Mouse (Mus musculus) mesoderm, embryonic 11.5 days (tissue): ENCODE data around the gene Papola.

Experiments
- DNase-seq: peaks from one replicate; pipeline ENCODE4 v3.0.0-alpha.2; 2012; ENCODE audit warnings: low read depth, low spot score

Gene Papola

DNA sequence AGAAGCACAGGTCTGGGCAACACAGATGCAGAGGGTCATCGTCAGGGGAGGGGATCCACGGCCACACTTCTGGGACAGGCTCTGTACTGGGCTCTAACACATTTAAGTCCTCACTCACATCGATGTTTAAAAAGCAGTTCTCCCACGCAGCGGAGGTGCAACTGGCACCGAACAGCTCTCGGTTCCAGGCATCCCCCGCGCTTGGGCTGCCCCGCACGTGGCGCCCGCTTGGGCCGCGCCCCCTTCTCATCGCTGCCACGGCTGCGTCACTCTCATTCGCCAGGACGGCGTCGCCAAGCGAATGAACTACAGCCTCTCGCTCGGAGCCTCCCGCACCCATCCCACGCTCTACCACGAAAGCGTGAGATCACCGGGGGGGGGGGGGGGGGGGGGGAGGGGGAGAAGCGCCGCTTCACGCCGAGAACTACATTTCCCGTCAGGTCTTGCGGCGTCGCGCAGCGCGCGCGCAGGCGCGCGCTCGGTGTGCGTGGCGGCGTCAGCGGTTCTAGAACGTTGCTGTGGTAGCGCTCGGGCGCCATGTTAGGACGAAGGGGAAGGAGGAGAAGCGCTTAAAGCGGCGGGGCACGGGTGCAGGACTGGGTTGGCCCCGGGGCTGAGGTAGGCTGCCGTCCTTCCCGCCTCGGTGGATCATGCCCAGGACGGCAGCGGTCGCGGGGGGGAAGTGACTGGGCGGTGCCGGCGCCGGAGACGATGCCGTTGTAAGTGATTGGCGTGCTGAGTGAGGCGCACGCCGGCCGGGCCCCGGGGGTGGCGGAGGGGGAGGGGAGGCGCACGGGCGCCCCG is at the start of gene Papola:
Gene Papola, plus strand, starts transcription at position 499 of the 804 bp plus-strand sequence.
- DNase-seq: peak; percentile 96

GRCm38 (mm10) chr12:105735226-105735888 is 49.1 kb upstream of the Papola start:
- DNase-seq: no peak

DNA sequence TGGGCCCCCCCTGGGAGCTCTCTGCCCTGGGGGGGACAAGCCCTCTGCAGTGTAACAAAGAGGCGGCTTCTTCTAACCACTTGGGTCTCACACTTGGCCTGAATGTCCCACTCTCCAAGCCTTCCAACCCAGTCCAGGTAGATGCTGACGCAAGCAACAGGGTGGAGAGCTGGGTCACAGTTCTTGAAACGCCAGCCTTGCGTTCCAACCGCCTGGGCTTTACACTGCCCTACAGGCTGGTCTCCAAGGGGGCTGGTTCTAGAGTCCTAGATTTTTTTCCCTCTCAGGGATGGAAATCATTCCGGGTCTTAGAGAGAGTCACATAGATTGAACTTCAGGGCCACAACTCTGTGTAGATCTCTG is 48.6 kb upstream of the Papola start:
- DNase-seq: no peak

DNA sequence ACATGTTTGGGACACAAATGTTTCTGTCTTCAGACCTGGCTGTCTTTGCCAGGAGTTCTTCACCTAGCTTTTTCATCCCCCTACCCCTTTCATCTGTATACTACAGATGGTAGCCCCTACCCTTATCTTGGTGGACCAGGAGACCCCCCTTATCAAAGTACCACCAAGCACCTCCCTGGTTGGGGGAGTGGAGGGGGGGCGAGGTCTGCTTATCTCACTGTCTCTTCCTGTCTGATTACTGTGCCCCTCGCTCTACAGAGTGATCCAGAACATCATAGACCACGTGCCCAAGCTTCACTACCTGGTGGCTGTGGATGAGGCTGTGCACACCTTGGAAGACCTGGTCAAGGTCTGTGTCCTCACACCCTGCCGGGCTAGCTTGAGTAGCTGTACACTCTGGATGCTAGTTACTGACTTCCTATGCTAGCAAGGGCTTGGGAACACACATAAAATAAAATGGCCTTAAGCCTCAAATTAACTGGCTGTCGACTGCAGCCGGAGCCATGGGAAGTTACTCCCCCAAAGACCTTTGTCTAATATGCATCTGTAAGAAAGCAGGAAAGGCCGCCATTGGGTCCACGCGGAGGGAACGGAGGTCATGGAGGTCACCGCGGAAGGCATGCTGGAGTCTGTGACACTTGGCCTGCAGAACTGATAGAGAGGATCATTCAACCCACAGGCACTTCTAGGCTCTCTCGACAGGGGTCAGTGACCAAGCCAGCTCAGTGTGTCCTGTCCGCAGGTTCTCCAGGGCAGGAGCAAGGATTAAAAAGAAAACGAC is 46.0 kb upstream of the Papola start:
- DNase-seq: no peak

GRCm38 (mm10) chr12:105739656-105740055 is 44.8 kb upstream of the Papola start:
- no peak for DNase-seq

- no peak for DNase-seq
These were observed 36.4 kb upstream of the Papola start for GRCm38 (mm10) chr12:105748114-105748513.

GRCm38 (mm10) chr12:105753813-105754212 is 30.7 kb upstream of the Papola start:
- DNase-seq: no peak

DNA sequence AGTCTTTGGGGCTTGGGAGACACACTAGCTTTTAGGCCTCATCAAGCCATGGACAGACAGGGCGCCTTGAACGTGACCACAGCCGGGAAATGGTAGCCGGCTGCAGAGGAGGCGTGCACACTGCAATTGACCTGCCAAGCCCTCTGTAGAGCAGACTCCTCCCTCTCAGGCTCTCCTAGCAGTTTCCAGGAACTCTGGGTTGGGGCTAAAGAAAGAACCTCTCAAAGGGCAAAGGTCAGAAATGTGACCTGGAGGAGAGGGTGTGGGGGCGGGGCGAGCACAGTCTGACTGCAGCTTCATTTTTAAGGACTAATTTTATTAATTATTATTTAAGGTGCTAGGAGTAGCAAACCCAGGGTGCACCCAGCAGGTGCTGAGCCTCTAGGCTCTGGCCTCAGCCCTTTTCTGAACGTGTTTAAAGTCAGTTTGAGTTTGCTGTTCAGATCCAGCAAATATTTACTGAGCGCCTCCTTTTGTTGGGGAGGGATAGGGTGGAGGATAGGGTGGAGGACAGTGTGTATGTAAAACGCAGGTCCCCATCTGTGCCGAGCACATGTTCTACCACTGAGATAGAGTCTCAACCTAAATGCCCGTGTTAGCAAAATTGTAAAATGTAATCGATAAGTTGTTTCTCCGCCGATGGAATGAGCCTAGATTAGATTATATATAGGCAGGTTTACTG is 26.5 kb upstream of the Papola start:
- peak; percentile 27 for DNase-seq

DNA sequence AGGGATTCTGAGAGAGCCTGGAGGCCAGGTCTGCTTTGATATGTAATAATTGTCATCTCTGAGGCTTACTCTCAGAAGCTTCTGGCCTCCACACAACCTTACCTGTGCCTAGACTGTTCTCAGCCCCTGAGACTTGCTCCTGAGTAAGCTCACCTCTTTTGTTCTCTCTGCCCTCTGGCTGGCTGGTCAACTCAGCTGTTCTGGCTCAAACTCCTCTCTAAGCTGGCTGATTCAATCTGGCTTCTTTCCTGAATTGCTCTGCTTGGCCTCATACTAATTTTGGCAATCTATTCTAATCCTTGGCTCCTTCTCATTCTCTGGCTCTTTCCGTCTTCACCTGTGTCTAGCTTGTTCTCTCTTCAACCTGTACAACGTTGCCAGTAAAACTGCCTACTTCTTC is 25.6 kb upstream of the Papola start:
- no peak for DNase-seq

DNA sequence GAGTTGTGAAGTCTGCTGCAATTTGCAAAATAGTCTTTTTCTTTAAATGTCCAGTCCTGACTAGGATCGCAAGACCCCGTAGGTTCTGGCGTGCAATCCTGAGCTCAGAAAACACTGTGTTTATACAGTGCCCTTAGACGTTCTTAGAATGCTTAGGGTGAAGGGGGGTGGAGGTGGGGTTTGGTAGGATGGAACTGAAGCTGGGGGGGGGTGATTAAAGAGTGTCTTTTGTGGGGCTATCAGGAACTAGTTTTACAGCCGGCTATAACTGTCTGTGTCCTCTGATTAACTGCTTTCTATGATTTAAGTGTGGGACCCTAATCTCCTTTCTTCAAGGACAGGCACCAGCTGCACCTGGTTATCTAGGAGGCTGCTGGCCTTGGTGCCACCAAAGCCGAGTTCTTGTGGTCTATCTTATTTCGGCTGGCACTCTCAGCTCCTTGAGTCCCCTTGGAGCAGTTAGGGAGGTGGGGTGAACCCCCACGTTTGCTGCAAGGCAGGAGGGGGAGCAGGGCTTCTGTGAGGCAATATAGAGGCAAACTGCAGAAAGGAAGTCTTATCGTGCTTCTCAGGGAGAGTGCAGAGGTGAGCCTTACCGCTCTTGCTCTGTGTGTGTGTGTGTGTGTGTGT is 24.5 kb upstream of the Papola start:
- peak; percentile 40 for DNase-seq

DNA sequence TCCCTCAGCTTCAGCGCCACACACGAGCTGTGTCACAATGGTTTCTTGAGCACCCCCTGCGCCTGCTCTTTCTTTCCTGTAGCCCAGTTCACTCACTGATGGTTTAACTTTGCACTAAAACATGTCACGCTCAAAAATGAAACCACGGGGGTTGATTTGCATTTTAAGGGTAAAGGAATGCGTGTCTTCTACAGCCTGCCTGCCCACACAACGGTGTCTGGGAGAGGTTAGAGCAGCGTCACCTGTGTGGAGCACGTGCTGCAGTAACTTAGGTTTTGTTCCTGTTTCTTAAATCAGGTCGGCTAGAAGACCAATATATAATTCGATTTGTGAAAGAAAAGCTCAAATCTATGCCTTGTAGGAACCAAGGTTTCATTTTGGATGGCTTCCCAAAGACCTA is 23.3 kb upstream of the Papola start:
- peak; percentile 30 for DNase-seq

DNA sequence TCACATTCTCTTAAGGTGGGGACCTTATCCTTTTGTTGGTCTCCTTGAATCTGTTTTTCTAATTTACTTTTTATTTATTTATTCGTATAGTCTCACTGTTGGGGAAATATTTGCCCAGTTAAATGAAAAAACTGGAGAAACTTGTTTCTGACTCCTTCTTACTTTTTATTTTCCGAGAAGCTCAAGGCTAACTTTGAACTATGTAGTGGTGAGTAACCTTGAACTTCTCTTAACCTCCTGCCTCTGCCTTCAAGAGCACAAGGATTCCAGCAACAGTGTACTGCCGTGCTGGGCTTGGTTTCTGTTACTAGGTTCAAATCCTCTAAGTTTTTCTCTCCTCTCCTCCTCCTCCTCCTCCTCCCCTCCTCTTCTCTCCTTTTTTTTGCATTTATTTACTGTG is 22.9 kb upstream of the Papola start:
- no peak for DNase-seq

DNA sequence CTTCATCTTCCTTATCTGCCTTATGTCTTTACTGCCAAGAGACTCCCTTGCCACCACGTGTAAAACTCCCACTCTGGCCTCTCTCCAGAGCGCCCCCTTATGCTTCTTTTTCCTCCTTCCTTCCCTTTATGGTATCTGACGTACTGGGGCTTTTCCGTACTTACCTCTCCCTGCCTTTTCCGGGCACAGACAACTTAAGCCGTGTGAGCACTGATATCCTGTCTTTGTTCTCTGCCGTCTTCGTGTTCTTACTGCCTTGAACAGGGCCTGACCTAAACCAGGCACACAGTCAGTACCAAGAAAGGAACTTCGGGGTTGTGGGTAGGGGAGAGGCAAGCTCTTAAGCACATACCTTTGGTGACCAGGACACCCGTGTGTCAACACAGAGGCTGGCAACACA is 14.8 kb upstream of the Papola start:
- DNase-seq: no peak

- DNase-seq: no peak
These were observed 9.6 kb upstream of the Papola start for GRCm38 (mm10) chr12:105774871-105775270.

DNA sequence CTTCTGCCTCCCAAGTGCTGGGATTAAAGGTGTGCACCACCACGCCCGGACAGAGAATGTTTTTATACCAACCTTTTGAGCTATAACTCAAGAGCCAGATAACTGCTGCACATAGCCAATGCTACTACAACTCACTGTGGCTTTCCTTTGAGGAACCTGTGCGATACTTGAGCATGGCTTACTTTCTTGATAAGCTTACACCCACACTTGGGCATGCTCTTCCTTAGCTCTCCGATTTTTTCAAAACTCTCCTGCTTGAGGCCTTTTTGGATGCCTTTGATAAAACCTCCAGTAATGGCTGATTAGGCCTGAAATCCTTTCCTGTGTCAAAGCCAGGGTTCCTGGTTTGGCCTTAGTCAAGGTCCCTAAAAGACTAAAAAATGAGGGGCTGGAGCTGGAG is 6.8 kb upstream of the Papola start:
- DNase-seq: no peak

- peak; percentile 62 for DNase-seq
These were observed 693 bp downstream of the Papola start for GRCm38 (mm10) chr12:105785000-105785774.

DNA sequence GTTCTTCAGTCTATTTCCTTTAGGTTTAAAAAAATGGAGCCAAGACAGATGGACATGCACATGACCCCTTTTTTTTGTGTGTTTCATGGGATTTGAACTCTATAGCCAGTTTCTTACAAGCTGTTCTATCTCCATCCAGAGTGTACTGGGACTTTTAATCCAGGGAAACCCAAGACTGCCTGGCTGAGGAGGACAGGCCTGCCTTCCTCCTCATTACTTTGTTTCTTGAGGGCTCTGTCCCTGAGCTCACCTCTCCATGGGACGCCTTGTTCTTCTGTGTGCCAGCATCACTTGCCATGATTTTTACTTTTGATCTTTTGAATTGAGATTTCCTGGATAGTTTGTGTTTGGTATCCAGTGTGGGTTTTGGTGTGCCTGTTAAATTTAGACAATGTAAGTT is 1.6 kb downstream of the Papola start:
- no peak for DNase-seq

GRCm38 (mm10) chr12:105787626-105788025 is 3.1 kb downstream of the Papola start:
- DNase-seq: no peak

DNA sequence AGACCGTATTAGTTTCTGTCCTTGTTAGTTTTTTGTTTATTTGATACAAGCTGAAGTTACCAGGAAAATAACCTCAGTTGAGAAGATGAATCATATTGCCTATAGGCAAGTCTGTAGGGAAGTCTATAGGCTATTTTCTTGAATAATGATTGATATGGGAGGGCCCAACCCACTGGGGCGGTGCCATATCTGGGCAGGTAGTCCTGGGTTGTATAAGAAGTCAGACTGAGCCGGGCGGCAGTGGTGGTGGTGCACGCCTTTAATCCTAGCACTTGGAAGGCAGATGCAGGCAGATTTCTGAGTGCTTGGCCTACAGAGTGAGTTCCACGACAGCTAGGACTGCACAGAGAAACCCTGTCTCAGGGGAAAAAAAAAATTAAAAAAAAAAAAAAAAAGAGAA is 5.4 kb downstream of the Papola start:
- no peak for DNase-seq

GRCm38 (mm10) chr12:105794896-105795295 is 10.4 kb downstream of the Papola start:
- no peak for DNase-seq

DNA sequence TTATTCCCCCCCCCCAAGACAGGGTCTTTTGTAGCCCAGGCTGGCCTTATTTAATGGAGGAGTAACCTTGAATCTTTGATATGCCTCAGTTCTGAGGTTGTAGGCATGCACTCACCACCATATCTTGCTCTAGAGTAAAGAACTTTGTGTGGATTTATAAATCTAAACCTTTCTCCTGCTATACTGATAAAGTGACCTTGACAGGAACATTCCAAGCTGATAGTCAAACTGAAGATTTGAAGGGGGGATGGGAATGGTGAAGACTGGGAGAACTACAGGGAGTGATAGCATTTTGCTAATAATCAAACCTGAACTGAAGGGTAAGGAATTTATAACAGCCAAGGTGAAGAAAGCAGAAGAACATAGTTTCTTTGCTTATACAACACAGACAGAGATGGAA is 13.5 kb downstream of the Papola start:
- DNase-seq: no peak
